Mouse (Mus musculus): ENCODE results near the gene Mid1ip1. TPM values are rescaled to one million over a fixed set of nuclear protein-coding genes. Genes with fewer than 3 reads are reported as not detected.
A peak's percentile ranks its signal among the peaks of the same experiment; 100 is the strongest.

The Mid1ip1 gene
- 10 to 100 TPM; 78.2 to 81.2 TPM for total RNA-seq (2021)
- long read RNA-seq, experiment 1, transcript Mid1ip1-201 (2 exons, 2,019 nt): major isoform, 94 of 142 reads
- long read RNA-seq, experiment 1, transcript Mid1ip1-202 (2 exons, 2,022 nt): minor isoform, 16 of 142 reads
- long read RNA-seq, experiment 1, partial matches to known transcripts: 0 of 142 reads
- long read RNA-seq, experiment 1, other reads (novel, unspliced or antisense): 31 of 142 reads
- long read RNA-seq, experiment 2, transcript Mid1ip1-202 (2 exons, 2,022 nt): minor isoform, 25 of 165 reads
- long read RNA-seq, experiment 2, transcript Mid1ip1-201 (2 exons, 2,019 nt): major isoform, 106 of 165 reads
- long read RNA-seq, experiment 2, partial matches to known transcripts: 0 of 165 reads
- long read RNA-seq, experiment 2, other reads (novel, unspliced or antisense): 33 of 165 reads

DNA sequence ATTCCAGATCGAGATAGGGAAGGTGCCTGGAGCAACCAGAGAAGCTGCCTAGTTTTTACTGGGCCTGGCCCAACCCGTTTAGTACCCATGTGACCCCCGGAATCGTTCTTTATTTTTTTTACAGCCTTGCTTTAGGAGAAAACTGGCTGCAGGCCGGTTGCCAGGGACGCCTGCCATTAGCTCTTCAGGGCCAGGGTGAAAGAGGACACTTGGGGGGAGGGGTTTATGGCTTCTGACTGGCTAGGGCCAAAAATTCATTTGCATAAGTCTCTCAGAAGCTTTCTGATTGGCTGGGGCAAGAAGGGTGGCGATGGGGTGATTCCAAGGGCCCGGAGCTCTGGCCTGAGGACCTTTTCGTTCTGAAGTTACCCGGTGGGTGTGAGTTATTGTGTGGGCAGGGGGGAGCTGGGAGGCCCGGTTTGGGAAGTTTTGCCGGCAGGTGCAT lies at the start of gene Mid1ip1:
Gene Mid1ip1, plus strand, starts transcription at position 318 of the 445 bp plus-strand sequence.
- DNase-seq (ENCODE audit: low spot score in 2 of 2): peak; percentile 26 to 70

DNA sequence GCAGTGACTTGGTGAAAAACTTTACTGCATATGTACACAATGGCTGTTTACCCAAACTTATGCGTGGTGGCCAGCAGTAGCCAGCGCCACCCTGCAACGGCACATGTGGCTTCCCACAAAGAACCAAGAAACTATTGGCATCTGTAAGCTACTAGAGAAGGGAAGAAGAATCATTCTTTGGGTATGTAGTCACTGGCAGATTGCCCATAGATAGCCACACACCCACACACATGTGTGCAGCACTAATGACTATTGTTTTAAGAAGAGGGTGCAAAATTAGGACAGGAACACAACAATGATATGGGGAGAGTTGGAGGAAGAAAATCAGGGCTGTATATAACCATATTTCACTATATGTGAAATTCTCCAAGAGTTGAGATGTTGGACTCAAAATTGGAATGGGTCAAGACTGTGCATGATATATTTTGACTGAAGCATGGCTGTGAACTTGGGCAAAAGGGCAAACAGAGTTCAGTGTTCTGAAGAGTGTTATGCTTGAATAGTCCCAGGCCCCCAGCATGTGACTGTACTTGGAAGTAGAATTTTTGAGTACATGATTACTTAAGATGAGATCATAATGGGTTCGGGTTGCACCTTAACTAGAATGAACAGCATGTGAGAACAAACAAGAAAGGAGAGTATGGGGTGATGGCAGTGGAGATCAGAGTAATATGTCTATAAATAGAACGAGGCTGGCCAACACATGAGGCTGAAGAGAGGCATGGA lies 20.2 kb upstream of the Mid1ip1 start:
- DNase-seq (ENCODE audit: low spot score in 2 of 2): no peak

DNA sequence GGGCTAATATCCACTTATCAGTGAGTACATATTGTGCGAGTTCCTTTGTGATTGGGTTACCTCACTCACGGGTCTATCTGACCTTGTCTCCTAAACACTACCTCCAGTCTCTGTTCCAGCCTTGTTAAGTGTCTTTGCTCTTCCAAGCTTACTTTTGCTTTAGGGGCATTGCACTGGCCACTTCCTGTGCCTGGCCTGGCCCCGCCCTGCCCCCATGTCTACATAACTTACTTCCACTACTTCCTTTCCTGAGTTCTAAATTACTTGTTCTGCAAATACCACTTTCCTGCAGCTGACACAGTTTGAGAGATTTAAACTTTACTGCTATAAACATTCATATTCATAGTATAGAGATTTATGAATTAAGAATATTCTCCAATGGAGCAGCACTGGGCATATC lies 8.1 kb upstream of the Mid1ip1 start:
- no peak for DNase-seq (ENCODE audit: low spot score in 2 of 2)

DNA sequence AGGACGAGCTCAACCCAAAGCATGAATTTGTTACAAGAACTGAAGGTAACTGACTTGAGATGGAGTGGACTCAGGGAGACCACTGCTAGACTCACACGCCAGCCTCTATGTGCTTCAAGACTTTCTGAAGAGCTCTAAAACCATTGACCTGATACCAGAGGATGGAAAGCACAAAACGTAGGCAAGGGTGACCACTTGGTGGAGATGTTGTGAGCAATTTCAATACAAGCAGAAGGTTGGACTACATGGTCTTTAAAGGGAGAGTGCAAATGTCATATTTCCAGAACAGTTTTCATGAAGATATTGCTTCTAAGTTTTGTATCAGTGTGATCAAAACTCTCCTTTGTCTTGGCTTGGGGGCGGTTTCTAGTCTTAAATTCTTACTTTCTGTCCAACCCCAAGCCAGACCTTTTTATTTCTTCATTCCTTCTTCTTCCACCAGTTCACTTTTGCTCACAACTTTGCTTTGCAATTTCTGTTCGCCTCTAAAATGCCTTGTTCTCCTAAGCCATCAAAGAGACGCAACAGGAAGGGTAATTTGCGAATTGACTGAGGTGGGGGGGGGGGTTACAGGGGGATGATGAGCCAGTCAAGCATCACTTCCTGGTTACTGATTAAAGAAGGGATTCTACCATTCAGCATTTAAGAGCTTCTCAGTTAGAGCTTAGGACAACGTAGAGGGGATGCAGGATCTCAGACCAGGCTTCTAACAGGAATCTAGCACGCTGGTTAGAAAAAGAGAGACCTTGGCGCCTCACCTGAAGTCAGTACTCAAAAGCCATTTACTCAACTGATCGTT lies 775 bp upstream of the Mid1ip1 start:
- DNase-seq (ENCODE audit: low spot score in 2 of 2): no peak

DNA sequence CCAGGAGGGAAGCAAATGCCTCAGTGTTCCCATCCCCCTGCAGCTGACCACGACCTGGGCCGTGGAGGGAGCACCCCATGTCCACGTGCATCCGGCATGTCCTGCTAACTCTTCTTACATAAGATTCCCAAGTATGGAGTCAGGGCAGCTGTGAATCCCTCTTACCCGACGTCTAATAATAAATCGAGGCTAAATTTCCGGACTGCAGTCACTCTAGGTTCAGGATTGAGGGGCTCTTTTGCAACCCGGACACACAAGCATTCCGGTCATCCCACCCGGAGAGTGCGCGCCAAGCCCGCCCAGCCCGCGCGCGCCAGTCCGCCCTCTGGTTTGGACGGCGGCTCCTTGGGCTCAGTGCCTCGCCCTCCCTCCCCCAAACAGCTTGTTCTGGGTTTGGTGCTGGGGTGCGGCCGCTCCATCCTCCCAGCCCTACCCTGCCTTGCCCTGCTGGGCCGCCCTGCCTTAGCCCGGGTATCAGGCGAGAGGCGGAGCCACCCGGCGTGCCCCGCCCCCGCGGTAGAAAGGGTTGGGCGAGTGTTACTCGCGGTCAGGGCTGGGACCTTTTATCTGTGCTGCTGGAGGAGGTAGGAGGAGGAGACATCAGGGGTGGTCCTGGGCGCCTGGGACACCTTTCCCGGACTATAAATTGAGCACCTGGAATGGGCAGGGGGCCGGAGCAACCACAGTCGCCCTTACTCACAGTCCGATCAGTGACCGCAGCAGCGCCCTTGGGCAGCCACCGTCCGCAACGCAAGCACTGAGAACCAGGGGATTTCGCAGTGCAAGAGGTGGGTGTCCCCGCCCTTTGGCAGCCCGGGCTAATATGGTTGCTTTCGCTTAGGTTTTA lies 2.3 kb downstream of the Mid1ip1 start:
- DNase-seq (ENCODE audit: low spot score in 2 of 2): peak; percentile 73 to 77

DNA sequence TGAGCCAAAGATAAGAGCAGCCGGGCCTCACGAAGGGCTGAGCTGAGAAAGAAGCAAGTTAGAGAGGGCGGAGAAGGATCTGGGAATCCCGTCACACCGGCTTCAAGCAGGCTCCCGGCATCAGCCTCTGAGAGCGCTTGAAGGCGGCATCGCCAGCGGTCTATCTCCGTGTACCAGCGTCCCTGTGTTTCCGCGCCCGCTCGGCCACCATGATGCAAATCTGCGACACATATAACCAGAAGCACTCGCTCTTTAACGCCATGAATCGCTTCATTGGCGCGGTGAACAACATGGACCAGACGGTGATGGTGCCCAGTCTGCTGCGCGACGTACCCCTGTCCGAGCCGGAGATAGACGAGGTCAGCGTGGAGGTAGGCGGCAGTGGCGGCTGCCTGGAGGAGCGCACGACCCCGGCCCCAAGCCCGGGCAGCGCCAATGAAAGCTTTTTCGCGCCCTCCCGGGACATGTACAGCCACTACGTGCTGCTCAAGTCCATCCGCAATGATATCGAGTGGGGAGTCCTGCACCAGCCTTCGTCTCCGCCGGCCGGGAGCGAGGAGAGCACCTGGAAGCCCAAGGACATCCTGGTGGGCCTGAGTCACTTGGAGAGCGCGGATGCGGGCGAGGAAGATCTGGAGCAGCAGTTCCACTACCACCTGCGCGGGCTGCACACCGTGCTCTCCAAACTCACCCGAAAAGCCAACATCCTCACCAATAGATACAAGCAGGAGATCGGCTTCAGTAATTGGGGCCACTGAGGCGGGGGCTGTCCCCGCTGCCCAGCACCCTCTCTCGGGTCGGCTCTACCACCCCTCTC lies 3.4 kb downstream of the Mid1ip1 start:
- peak in 1 of 2 experiments; percentile 13 for DNase-seq (ENCODE audit: low spot score in 2 of 2)

DNA sequence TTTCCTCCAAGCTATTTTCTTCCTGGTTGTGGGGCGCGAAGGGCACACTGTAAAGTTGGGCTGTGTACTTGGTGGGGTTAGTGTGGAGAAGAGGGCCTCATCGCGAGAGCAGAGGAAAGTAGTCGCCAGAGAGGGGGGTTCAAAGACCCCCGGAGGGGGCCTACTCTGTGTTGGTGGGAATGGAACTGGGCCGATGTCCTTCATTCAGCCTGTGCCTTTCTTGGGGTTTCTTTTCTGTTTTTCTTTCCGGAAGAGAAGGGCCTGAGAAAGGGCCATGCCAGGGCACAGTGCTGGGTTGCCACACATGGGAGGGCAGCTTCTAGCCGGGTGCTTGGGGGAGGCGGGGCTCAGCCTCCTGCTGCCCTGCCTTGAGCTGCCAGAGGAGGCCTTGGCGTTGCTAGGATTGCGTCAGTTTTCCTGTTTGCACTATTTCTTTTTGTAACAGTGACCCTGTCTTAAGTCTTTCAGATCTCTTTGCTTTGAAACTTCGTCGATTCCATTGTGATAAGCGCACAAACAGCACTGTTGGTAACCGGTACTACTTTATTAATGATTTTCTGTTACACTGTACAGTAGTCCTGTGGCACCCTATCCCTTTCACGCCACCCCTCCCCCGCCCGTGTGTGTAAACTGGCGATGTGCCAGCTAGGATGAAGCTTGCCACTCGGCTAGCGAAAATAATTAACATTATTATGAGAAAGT lies 4.2 kb downstream of the Mid1ip1 start:
- DNase-seq (ENCODE audit: low spot score in 2 of 2): peak; percentile 34 to 37

DNA sequence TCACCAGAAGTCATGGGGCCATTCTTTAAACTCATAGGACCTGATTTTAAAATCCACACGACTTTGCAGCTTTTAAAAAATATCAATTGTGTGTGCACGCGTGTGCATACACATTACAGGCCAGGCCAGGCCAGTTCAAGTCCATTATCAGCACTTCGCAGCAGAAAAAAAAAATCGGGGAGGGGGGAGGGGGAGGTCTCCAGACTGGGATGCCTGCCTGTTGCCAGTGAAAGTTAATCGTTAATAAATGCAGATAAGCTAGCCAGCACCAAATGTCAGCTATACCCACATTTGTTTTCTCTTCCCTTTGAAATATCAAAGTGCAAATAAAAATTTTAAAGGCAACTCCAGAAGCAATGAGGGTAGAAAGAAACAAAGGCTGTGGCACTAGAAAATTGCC lies 5.6 kb downstream of the Mid1ip1 start:
- DNase-seq (ENCODE audit: low spot score in 2 of 2): no peak

DNA sequence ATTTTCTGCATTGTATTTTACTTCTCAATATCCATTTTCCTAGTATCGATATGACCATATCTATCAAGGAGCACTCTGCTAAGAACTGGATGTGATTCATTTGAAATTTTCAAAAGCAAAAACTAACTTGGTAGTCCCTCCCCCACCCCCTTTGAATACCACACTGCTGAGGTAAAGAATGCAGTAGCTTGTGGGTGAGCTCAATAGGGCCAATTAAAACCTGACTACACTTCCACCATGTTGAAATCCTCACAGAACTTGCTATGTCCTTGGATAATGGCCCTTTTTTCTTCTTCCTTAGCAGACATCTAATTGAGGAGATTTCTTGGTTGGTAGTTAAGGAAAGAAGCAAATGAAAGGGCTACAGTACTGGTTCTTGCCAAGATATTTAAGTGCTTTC lies 9.8 kb downstream of the Mid1ip1 start:
- no peak for DNase-seq (ENCODE audit: low spot score in 2 of 2)

DNA sequence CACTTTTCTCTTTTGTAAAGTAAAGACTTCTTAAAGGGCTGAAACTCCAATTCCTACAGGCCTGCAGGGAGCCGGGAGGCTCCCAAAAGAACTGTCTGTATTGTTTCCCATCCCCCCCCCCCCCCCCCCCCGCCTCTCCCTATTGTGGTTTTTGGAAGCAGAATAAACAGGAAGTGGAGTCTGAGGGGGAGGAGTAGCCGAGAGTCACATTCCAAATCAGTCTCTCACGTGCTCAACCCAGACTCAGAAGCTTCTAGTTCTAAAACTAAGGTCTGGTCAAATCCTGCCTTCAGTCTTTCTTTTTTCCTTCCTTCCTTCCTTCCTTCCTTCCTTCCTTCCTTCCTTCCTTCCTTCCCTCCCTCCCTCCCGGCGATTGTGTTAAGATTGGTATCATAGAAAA lies 14.7 kb downstream of the Mid1ip1 start:
- DNase-seq (ENCODE audit: low spot score in 2 of 2): no peak

DNA sequence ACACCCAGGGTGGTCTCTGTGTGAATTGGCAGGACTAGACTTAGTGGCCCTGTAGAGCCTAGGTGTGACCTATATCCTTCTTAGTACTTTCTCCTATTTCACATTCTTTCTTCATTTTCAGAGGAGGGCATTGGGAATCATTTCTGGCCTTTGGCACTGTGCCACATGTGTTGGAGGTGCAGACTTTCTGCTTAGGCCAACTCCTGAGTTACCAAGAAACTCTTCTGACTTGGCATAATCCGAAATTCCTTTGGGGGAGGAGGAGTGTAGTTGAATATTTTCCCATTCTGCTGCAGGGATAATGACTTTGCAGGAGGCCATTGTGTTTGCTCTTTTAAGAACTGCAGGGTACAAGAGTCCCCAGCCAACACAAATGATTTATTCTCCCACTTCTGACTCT lies 19.6 kb downstream of the Mid1ip1 start:
- no peak for DNase-seq (ENCODE audit: low spot score in 2 of 2)

DNA sequence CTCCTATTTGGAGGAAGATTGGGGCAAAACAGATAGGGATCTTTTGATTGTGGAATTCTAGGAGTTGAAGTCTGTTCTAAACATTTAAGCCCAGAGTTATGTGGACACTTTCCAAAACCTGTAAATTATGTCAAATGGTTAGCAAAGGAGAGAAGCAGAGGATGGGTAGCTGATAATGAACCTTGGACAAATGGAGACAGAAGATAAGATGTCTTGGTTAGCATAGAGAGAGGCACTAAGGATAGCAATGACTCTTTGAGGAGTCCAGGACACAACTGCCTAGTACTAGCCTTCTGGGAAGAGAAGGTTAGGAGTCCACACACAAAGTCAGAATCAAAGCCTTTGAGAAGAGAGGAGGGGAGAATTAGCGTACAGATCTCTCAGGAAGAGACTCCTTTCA lies 20.1 kb downstream of the Mid1ip1 start:
- DNase-seq (ENCODE audit: low spot score in 2 of 2): no peak

DNA sequence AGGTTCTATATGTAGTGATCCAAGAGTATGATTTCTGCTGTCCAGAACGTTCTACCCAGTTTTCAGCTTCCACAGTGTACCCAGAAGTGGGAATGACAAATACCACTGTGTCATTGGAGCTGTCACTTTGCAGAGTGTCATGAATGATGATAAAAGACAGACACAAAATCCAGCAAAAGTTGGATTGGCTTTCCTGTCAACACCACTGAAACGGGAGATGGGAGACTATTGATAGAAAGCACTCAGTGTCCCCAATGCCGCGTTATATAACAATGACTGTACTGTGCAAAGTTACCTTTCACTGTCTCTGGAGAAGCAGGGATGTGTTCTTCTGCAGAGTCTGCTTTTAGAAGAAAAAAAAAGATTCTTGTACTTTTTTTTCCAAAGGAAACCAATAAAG lies 44.1 kb downstream of the Mid1ip1 start:
- DNase-seq (ENCODE audit: low spot score in 2 of 2): no peak

DNA sequence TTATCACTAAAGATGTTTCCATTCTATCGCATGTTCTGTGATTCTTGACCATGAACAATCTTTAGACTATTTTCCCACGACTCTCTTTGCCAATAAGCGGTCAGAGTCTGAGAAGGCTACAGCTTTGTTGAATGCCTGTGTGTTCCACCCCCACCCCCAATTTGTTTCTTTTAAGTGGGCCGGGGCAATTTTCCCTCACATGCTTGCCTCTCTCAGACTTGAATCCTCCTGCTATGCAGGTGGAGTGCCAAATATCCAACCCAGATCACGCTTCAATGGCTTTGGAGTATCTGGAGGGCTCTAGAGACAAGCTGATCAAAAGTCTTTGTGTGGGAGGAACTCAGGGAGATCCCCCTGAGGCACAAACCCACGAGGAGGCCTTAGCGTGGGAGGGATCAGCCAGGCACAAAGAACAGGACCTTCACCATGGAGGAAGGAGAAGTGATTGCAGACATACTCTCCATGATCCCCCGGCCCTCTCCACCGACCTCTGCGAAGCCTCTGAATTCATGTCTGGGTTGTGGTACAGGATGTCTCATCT lies 48.7 kb downstream of the Mid1ip1 start:
- DNase-seq (ENCODE audit: low spot score in 2 of 2): no peak

Other genes with a start within 250 kb of the Mid1ip1 start
- 1,000 to 10,000 TPM in 1 of 2 experiments, 100 to 1,000 TPM in 1; 973 to 1,092 TPM for gene Tspan7, start 229.9 kb upstream of the Mid1ip1 start, total RNA-seq (2021)